Mouse (Mus musculus): ENCODE measurements around the gene Lclat1. TPM values are rescaled to one million over a fixed set of nuclear protein-coding genes. Genes with fewer than 3 reads are reported as not detected.

Gene Lclat1
- total and polyA plus RNA-seq, 3 experiments = 6.3 to 9.6 (median 7.0) TPM

DNA sequence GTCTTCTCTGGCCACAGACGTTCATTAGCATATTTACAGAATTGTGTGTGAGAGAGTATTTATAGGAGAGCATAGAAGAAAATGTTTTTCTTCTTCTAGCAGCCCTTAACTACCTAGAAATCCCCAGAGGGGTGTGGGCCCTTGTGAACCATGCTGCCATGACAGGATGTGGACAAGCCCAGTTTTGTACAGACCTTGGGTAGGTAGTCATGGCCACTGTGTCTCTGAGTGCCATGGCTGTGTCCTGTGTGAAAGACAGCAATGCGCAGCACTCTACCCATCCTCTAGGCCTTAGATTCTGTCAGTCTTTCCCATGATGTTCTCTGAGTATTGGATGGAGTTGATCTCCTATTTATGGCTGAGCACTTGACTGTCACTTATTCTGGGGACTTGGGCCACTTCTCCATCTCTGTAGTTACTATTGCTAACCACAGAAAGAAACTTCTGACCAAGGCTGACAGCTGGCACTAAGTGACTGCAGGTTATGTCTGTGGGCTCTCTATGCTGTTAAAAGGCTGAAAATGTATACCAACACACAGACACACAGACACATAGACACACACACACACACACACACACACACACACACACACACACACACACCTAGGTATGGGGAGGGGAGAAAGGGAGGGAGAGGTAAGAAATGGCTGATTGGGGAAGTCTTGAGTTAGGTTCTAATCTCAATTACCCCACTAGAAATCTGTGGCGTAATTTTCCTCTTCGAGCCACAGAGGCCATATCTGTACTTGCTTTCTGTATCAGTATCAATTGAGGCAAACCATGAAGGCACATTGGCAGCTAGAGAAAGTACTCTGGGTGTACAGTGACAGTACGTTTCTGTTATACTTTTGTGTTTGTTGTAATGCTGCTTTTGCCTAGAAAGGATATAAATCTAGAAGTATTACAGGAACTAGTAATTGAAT is 29.0 kb downstream of the Lclat1 start:
- Histone ChIP-seq H3K27ac (ENCODE audit: insufficient read depth, low read depth) (peak overlapping the region; percentile 5; the same call in 1 of the 2 replicates), H3K4me3 (replicated peaks in 1 of 3; ENCODE audit: low read depth in 2 of 3, low read length in 2 of 3, poor library complexity in 1 of 3) (no peak overlapping the region), H3K79me2 (replicated peaks; ENCODE audit: control insufficient read depth, extremely low read depth, insufficient read depth, poor library complexity, severe bottlenecking) (no peaks in the 10 kb centered on the region), H3K4me1 (ENCODE audit: control insufficient read depth in 1 of 2, insufficient read depth in 2 of 2) (peaks cover 11 to 32% of the 10 kb centered on the region in 2 experiments), H3K36me3 (replicated peaks in 1 of 2; ENCODE audit: control insufficient read depth in 1 of 2, insufficient read depth in 1 of 2, low read length in 1 of 2) (no peaks in the 10 kb centered on the region), H3K9ac (ENCODE audit: insufficient read depth, low read depth) (no peak overlapping the region), H3K9me3 (replicated peaks; ENCODE audit: low read length) (no peaks in the 10 kb centered on the region), H3K4me2 (ENCODE audit: insufficient read depth, low read depth, poor library complexity, severe bottlenecking) (peak overlapping the region; percentile 0; the same call in 1 of the 2 replicates), H3K27me3 (replicated peaks) (no peaks in the 10 kb centered on the region)
- TF ChIP-seq ETS1 (conservative IDR thresholded peaks at IDR 0.05; ENCODE audit: low read depth, low read length) = 0 out of 2 replicates have a peak, but pooled peaks have one; percentile 18
- TF ChIP-seq SIN3A (IDR thresholded peaks at IDR 0.05; ENCODE audit: low read length) = no peak
- TF ChIP-seq KAT2A (IDR thresholded peaks at IDR 0.05; ENCODE audit: insufficient replicate concordance, low read length) = no peak
- TF ChIP-seq IRF4 (IDR thresholded peaks at IDR 0.05; ENCODE audit: low read depth, low read length) = peak; percentile 14; the same call in 1 of the 2 replicates
- no peak for TF ChIP-seq CTCF (conservative IDR thresholded peaks at IDR 0.05 in 1 of 2, IDR thresholded peaks at IDR 0.05 in 1 of 2; ENCODE audit: low read depth in 2 of 2, low read length in 2 of 2)
- TF ChIP-seq HCFC1 (IDR thresholded peaks at IDR 0.05; ENCODE audit: low read depth, low read length) = no peak
- no peak for TF ChIP-seq USF2 (conservative IDR thresholded peaks at IDR 0.05; ENCODE audit: low read depth, low read length)
- TF ChIP-seq EP300 (IDR thresholded peaks at IDR 0.05; ENCODE audit: low read length) = no peak; the same call in 1 of the 2 replicates
- TF ChIP-seq BHLHE40 (IDR thresholded peaks at IDR 0.05; ENCODE audit: low read depth, low read length) = no peak
- TF ChIP-seq RAD21 (IDR thresholded peaks at IDR 0.05; ENCODE audit: low read depth, low read length) = no peak
- no peak for TF ChIP-seq PAX5 (IDR thresholded peaks at IDR 0.05; ENCODE audit: low read length)
- TF ChIP-seq ZMIZ1 (IDR thresholded peaks at IDR 0.05; ENCODE audit: low read depth, low read length) = no peak
- no peak for TF ChIP-seq ZKSCAN1 (IDR thresholded peaks at IDR 0.05; ENCODE audit: borderline replicate concordance, low read depth, low read length)
- dilution Hi-C loops (cut with MboI; ENCODE audit: extremely low pct_ligation_motif_present, extremely low pct_unique_long_range_greater_than_20kb, low sequenced_read_pairs) = no loop called here
- in situ Hi-C loops (cut with MboI; ENCODE audit: low pct_ligation_motif_present, low pct_unique_long_range_greater_than_20kb, low sequenced_read_pairs) = no loop called here
- DNase-seq (ENCODE audit: extremely low read depth) = peak; percentile 41

GRCm38 (mm10) chr17:73138217-73138616 is 30.4 kb downstream of the Lclat1 start:
- no peak for DNase-seq (ENCODE audit: extremely low read depth)
- H3K4me3 ChIP-seq (replicated peaks in 1 of 3; ENCODE audit: low read depth in 2 of 3, low read length in 2 of 3, poor library complexity in 1 of 3) = no peak overlapping the region
- no peak overlapping the region for H3K9ac ChIP-seq (ENCODE audit: insufficient read depth, low read depth)
- dilution Hi-C loops (cut with MboI; ENCODE audit: extremely low pct_ligation_motif_present, extremely low pct_unique_long_range_greater_than_20kb, low sequenced_read_pairs) (no loop called here), in situ Hi-C loops (cut with MboI; ENCODE audit: low pct_ligation_motif_present, low pct_unique_long_range_greater_than_20kb, low sequenced_read_pairs) (no loop called here)
- TF ChIP-seq TBP (conservative IDR thresholded peaks at IDR 0.05; ENCODE audit: low read depth, low read length) (no peak), MXI1 (IDR thresholded peaks at IDR 0.05; ENCODE audit: low read depth, low read length) (no peak), NRF1 (IDR thresholded peaks at IDR 0.05; ENCODE audit: low read depth, low read length) (no peak), ZNF384 (IDR thresholded peaks at IDR 0.05; ENCODE audit: low read depth, low read length) (no peak), ZKSCAN1 (IDR thresholded peaks at IDR 0.05; ENCODE audit: borderline replicate concordance, low read depth, low read length) (no peak)
- no peaks in the 10 kb centered on the region for H3K36me3 ChIP-seq (replicated peaks in 1 of 2; ENCODE audit: control insufficient read depth in 1 of 2, insufficient read depth in 1 of 2, low read length in 1 of 2)
- no peak overlapping the region for H3K27ac ChIP-seq (ENCODE audit: insufficient read depth, low read depth)
- peaks cover 11 to 46% of the 10 kb centered on the region in 2 experiments for H3K4me1 ChIP-seq (ENCODE audit: control insufficient read depth in 1 of 2, insufficient read depth in 2 of 2)
- H3K27me3 ChIP-seq (replicated peaks) = no peaks in the 10 kb centered on the region
- H3K4me2 ChIP-seq (ENCODE audit: insufficient read depth, low read depth, poor library complexity, severe bottlenecking) = no peak overlapping the region
- no peaks in the 10 kb centered on the region for H3K79me2 ChIP-seq (replicated peaks; ENCODE audit: control insufficient read depth, extremely low read depth, insufficient read depth, poor library complexity, severe bottlenecking)
- H3K9me3 ChIP-seq (replicated peaks; ENCODE audit: low read length) = no peaks in the 10 kb centered on the region

Measured in CH12.LX (cell line).